Mouse (Mus musculus): ENCODE results near the gene Eif3l. TPM values are rescaled to one million over a fixed set of nuclear protein-coding genes. Genes with fewer than 3 reads are reported as not detected.

The Eif3l gene
- polyA plus RNA-seq, 1 experiment = 172 TPM

DNA sequence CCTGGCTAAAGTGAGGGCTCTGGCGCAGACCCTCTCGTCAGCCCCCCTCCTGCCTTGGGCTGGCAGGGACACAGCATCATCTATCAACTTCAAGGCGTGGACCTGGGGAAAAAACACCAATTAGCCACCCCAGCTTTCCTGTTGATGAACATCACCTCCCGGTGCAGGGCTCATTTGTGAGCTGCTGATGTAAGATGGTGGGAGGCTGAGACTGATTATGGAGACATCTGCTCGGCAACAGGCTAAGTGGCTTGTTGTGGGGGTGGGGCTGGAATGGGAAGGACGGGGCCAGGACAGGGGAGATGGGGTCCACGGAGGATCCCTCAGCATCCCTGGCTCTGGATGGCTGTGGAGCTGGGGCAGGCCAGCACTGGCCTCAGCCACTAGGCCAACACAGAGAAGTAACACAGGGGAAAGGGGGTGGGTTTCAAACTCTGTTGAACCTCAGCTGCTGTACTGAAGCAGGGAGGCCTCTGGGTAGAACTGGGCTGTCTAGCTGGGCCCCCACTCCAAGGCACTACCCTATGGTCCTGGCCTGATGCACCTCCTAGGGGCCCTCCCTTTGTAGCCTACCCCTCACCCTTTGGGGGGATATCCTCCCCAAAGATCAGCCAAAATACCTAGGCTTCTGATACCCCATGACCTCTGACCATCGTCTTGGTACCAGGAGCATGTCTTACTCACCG is 24.7 kb upstream of the Eif3l start:
- TF ChIP-seq POLR2A (IDR thresholded peaks at IDR 0.05; ENCODE audit: low read depth, low read length) (no peak), CTCF (conservative IDR thresholded peaks at IDR 0.05; ENCODE audit: insufficient read depth, insufficient read length, low read depth, low read length) (no peak)
- no peaks in the 10 kb centered on the region; the same call in 1 of the 2 replicates for H3K36me3 ChIP-seq (ENCODE audit: control insufficient read depth, insufficient read depth, low read length)
- no peak overlapping the region for H3K4me3 ChIP-seq (ENCODE audit: insufficient read depth, low read depth, low read length)
- peak overlapping the region; percentile 75 for H3K27ac ChIP-seq (ENCODE audit: insufficient read depth, low read depth, low read length)
- no peaks in the 10 kb centered on the region for H3K27me3 ChIP-seq (replicated peaks; ENCODE audit: control insufficient read depth, insufficient read depth, low read length)
- 71% methylated on average over 9 of the region's 9 CpGs for WGBS
- H3K4me1 ChIP-seq (ENCODE audit: control insufficient read depth, insufficient read depth, low read length) = peaks cover 17% of the 10 kb centered on the region
- no peak for DNase-seq

DNA sequence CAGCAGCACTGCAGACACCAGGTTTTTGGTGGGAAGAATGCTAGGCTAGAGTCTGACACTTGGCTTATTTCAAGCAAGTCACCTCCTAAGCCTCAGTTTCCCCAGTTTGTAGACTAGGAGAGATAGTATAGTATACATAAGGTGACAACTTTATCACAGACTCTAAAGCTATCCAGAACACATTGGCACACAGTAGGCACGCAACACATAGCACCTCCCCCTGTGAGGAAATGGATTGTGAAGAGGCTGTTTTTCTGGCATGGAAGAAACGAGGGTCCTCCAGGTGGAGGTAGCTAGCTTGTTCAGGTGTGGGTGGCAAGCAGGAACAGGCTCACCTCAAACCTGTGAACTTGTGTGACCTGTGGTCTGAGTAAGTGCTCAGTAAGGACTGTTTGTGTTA is 24.0 kb upstream of the Eif3l start:
- H3K27me3 ChIP-seq (replicated peaks; ENCODE audit: control insufficient read depth, insufficient read depth, low read length) = no peaks in the 10 kb centered on the region
- peaks cover 17% of the 10 kb centered on the region for H3K4me1 ChIP-seq (ENCODE audit: control insufficient read depth, insufficient read depth, low read length)
- peak overlapping the region; percentile 75 for H3K27ac ChIP-seq (ENCODE audit: insufficient read depth, low read depth, low read length)
- no peak for TF ChIP-seq POLR2A (IDR thresholded peaks at IDR 0.05; ENCODE audit: low read depth, low read length)
- TF ChIP-seq CTCF (conservative IDR thresholded peaks at IDR 0.05; ENCODE audit: insufficient read depth, insufficient read length, low read depth, low read length) = no peak
- peak overlapping the region; percentile 10; the same call in 1 of the 2 replicates for H3K4me3 ChIP-seq (ENCODE audit: insufficient read depth, low read depth, low read length)
- WGBS = 53% methylated on average over 2 of the region's 2 CpGs
- peaks cover 2% of the 10 kb centered on the region for H3K36me3 ChIP-seq (ENCODE audit: control insufficient read depth, insufficient read depth, low read length)
- no peak for DNase-seq

- TF ChIP-seq CTCF (conservative IDR thresholded peaks at IDR 0.05; ENCODE audit: insufficient read depth, insufficient read length, low read depth, low read length) (peak; percentile 1; the same call in 1 of the 2 replicates), POLR2A (IDR thresholded peaks at IDR 0.05; ENCODE audit: low read depth, low read length) (no peak)
- DNase-seq = peak; percentile 94
- Histone ChIP-seq H3K4me1 (ENCODE audit: control insufficient read depth, insufficient read depth, low read length) (peaks cover 17% of the 10 kb centered on the region), H3K27ac (ENCODE audit: insufficient read depth, low read depth, low read length) (peak overlapping the region; percentile 75), H3K4me3 (ENCODE audit: insufficient read depth, low read depth, low read length) (peak overlapping the region; percentile 10; the same call in 1 of the 2 replicates), H3K27me3 (replicated peaks; ENCODE audit: control insufficient read depth, insufficient read depth, low read length) (no peaks in the 10 kb centered on the region), H3K36me3 (ENCODE audit: control insufficient read depth, insufficient read depth, low read length) (peaks cover 4% of the 10 kb centered on the region)
- WGBS = 39% methylated on average over 13 of the region's 13 CpGs
These were observed 23.3 kb upstream of the Eif3l start for GRCm38 (mm10) chr15:79051461-79052360.

DNA sequence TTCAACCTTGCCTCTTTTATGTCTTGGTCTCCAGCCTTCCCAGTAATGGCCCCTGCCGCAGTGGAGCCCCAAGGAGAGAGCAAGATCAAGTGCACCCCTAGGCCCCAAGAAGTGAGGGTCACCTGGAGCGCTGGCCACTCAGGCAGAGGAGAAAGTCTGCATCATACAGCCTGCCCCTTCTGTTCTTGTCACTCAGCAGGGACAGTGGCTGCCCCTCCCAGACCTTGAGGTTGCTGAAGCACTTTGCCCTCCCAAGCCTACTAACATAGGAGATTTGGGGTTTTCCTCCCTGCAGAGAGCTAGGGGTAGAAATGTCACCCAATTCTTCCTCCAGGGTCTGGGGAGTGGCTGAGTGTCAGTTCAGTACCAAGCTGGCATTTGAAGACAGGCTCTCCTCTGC is 22.6 kb upstream of the Eif3l start:
- peaks cover 17% of the 10 kb centered on the region for H3K4me1 ChIP-seq (ENCODE audit: control insufficient read depth, insufficient read depth, low read length)
- peak overlapping the region; percentile 75 for H3K27ac ChIP-seq (ENCODE audit: insufficient read depth, low read depth, low read length)
- no peak overlapping the region for H3K4me3 ChIP-seq (ENCODE audit: insufficient read depth, low read depth, low read length)
- no peaks in the 10 kb centered on the region for H3K27me3 ChIP-seq (replicated peaks; ENCODE audit: control insufficient read depth, insufficient read depth, low read length)
- H3K36me3 ChIP-seq (ENCODE audit: control insufficient read depth, insufficient read depth, low read length) = peaks cover 4% of the 10 kb centered on the region
- no peak for DNase-seq
- 76% methylated on average over 2 of the region's 2 CpGs for whole genome bisulfite sequencing
- TF ChIP-seq POLR2A (IDR thresholded peaks at IDR 0.05; ENCODE audit: low read depth, low read length) (no peak), CTCF (conservative IDR thresholded peaks at IDR 0.05; ENCODE audit: insufficient read depth, insufficient read length, low read depth, low read length) (no peak)

- Histone ChIP-seq H3K4me3 (ENCODE audit: insufficient read depth, low read depth, low read length) (no peak overlapping the region), H3K27ac (ENCODE audit: insufficient read depth, low read depth, low read length) (no peak overlapping the region), H3K36me3 (ENCODE audit: control insufficient read depth, insufficient read depth, low read length) (peaks cover 4% of the 10 kb centered on the region), H3K4me1 (ENCODE audit: control insufficient read depth, insufficient read depth, low read length) (peaks cover 7% of the 10 kb centered on the region; the same call in 1 of the 2 replicates), H3K27me3 (replicated peaks; ENCODE audit: control insufficient read depth, insufficient read depth, low read length) (no peaks in the 10 kb centered on the region)
- DNase-seq = peak; percentile 60
- 84% methylated on average over 7 of the region's 7 CpGs for WGBS
- TF ChIP-seq POLR2A (IDR thresholded peaks at IDR 0.05; ENCODE audit: low read depth, low read length) (no peak), CTCF (conservative IDR thresholded peaks at IDR 0.05; ENCODE audit: insufficient read depth, insufficient read length, low read depth, low read length) (no peak)
These were observed 18.4 kb upstream of the Eif3l start for GRCm38 (mm10) chr15:79056601-79057000.

- no peak for TF ChIP-seq POLR2A (IDR thresholded peaks at IDR 0.05; ENCODE audit: low read depth, low read length)
- TF ChIP-seq CTCF (conservative IDR thresholded peaks at IDR 0.05; ENCODE audit: insufficient read depth, insufficient read length, low read depth, low read length) = no peak
- H3K4me1 ChIP-seq (ENCODE audit: control insufficient read depth, insufficient read depth, low read length) = no peaks in the 10 kb centered on the region
- DNase-seq = no peak
- WGBS = 93% methylated on average over 6 of the region's 6 CpGs
- peaks cover 4% of the 10 kb centered on the region for H3K36me3 ChIP-seq (ENCODE audit: control insufficient read depth, insufficient read depth, low read length)
- no peak overlapping the region for H3K4me3 ChIP-seq (ENCODE audit: insufficient read depth, low read depth, low read length)
- no peaks in the 10 kb centered on the region for H3K27me3 ChIP-seq (replicated peaks; ENCODE audit: control insufficient read depth, insufficient read depth, low read length)
- no peak overlapping the region for H3K27ac ChIP-seq (ENCODE audit: insufficient read depth, low read depth, low read length)
These were observed 17.1 kb upstream of the Eif3l start for GRCm38 (mm10) chr15:79057850-79058249.

Measured in kidney, adult 2 months (tissue).